Mouse (Mus musculus) liver, embryonic 14.5 days (tissue): ENCODE data around the gene Tsc1.

Experiments used
- CTCF ChIP-seq: IDR thresholded peaks from 2 replicates; pipeline ENCODE4 v1.5.1; 2016; ENCODE audit warnings: antibody characterized with exemption, low read depth, control low read depth
- EP300 ChIP-seq: IDR thresholded peaks from 2 replicates; pipeline ENCODE4 v1.6.1; 2016; ENCODE audit warnings: antibody characterized with exemption, low read depth

DNA sequence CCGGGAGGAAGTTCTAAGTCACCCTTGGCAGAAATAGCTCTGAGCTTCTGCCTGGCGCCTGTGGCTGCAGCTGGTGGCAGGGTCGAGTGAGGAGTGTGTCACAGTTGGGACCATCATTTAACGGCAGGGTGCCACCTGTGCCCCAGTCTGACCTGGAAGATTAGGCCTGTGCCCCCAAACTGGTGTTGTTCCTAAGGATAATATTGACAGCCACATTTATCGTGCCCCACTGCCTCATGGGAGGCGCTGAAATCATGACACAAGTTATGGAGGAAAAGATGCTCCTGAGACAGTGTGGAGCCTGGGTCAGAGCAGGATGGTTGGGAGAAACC lies 41.5 kb upstream of the Tsc1 start:
- TF ChIP-seq CTCF (no peak), EP300 (0 out of 2 replicates have a peak, but pooled peaks have one; percentile 48)
